Comparison of ENCODE assay signal across 28 mouse cellular contexts in genomic region chr8:91706533-91706932, GRCm38 (mm10).
DNase-seq lines count a peak whose midpoint lies in the region; ATAC-seq and TF ChIP-seq lines count a peak whose summit lies in the region.
"Had no signal": no experiment of that assay in that cellular context is flagged by ENCODE, and none has a peak within 500 bp of the region (broad histone marks: within the 10 kb centered on the region; RNA-seq: fewer than 3 reads in every experiment).

No protein-coding gene starts in this region.

- H3K4me3 ChIP-seq in liver, embryonic 11.5 days (ENCODE audit: low read depth, low read length): no peak overlapping the region
- H3K4me3 ChIP-seq in liver, embryonic 13.5 days (replicated peaks): no peak overlapping the region
- H3K4me3 ChIP-seq in liver, postnatal 0 days (ENCODE audit: low read depth, low read length): no peak overlapping the region
- H3K4me3 ChIP-seq: embryonic facial prominence, embryonic 13.5 days; embryonic facial prominence, embryonic 15.5 days; erythroblast, embryonic 14.5 days; forebrain, embryonic 10.5 days; forebrain, embryonic 12.5 days had no signal

- H3K36me3 ChIP-seq in liver, embryonic 11.5 days (ENCODE audit: control insufficient read depth, insufficient read depth, low read length): no peaks in the 10 kb centered on the region
- H3K36me3 ChIP-seq in liver, embryonic 13.5 days: no peaks in the 10 kb centered on the region
- no peaks in the 10 kb centered on the region for H3K36me3 ChIP-seq in liver, postnatal 0 days (replicated peaks; ENCODE audit: insufficient read depth, low read length)
- H3K36me3 ChIP-seq: embryonic facial prominence, embryonic 13.5 days; embryonic facial prominence, embryonic 15.5 days; forebrain, embryonic 10.5 days; forebrain, embryonic 12.5 days; G1E had no signal

- WGBS in liver, embryonic 11.5 days: 68% methylated on average over 5 of the region's 5 CpGs
- 55% methylated on average over 5 of the region's 5 CpGs for WGBS in liver, embryonic 13.5 days (ENCODE audit: insufficient replicate concordance)
- WGBS in liver, postnatal 0 days (ENCODE audit: insufficient replicate concordance): 58% methylated on average over 5 of the region's 5 CpGs

- H3K4me1 ChIP-seq in liver, embryonic 11.5 days (replicated peaks; ENCODE audit: control insufficient read depth, insufficient read depth, low read length): no peaks in the 10 kb centered on the region
- H3K4me1 ChIP-seq in liver, embryonic 13.5 days (replicated peaks): peaks cover 12% of the 10 kb centered on the region; the same call in 1 of the 2 replicates
- no peaks in the 10 kb centered on the region; the same call in 1 of the 2 replicates for H3K4me1 ChIP-seq in liver, postnatal 0 days (ENCODE audit: insufficient read depth)
- H3K4me1 ChIP-seq: embryonic facial prominence, embryonic 15.5 days had no signal

- no peak overlapping the region for H3K4me2 ChIP-seq in liver, embryonic 11.5 days
- H3K4me2 ChIP-seq in liver, embryonic 13.5 days: no peak overlapping the region
- no peak overlapping the region for H3K4me2 ChIP-seq in liver, postnatal 0 days (ENCODE audit: low read depth, low read length)
- H3K4me2 ChIP-seq: embryonic facial prominence, embryonic 13.5 days; embryonic facial prominence, embryonic 15.5 days; forebrain, embryonic 12.5 days had no signal

- no peak overlapping the region for H3K9ac ChIP-seq in liver, embryonic 11.5 days (ENCODE audit: low read depth, low read length)
- H3K9ac ChIP-seq in liver, embryonic 13.5 days: no peak overlapping the region
- H3K9ac ChIP-seq in liver, postnatal 0 days (replicated peaks): no peak overlapping the region
- H3K9ac ChIP-seq: embryonic facial prominence, embryonic 13.5 days; embryonic facial prominence, embryonic 15.5 days; forebrain, embryonic 12.5 days had no signal

- intact Hi-C loops in heart, postnatal 25 days (cut with DNase I): no loop called here

- TF ChIP-seq EP300 in liver, postnatal 0 days (IDR thresholded peaks at IDR 0.05; ENCODE audit: low read depth): no peak

- peaks cover under 1% of the 10 kb centered on the region; the same call in 1 of the 2 replicates for H3K27me3 ChIP-seq in liver, embryonic 11.5 days (replicated peaks; ENCODE audit: control insufficient read depth, insufficient read depth, low read length)
- H3K27me3 ChIP-seq in liver, embryonic 13.5 days: peaks cover 11% of the 10 kb centered on the region
- 0 out of 2 replicates have a peak, but pooled peaks cover 3% of the 10 kb centered on the region for H3K27me3 ChIP-seq in liver, postnatal 0 days (ENCODE audit: insufficient read depth, low read length)
- H3K27me3 ChIP-seq: CH12.LX had no signal

- no peaks in the 10 kb centered on the region for H3K9me3 ChIP-seq in liver, embryonic 11.5 days (ENCODE audit: control insufficient read depth, low read length)
- no peaks in the 10 kb centered on the region for H3K9me3 ChIP-seq in liver, embryonic 13.5 days (replicated peaks)
- H3K9me3 ChIP-seq in liver, postnatal 0 days (ENCODE audit: low read length): no peaks in the 10 kb centered on the region
- H3K9me3 ChIP-seq: embryonic facial prominence, embryonic 13.5 days; embryonic facial prominence, embryonic 15.5 days; forebrain, embryonic 12.5 days had no signal

- peak; percentile 22 for DNase-seq in adrenal gland, postnatal 10 days
- no peak for DNase-seq in adrenal gland, postnatal 25 days
- peak; percentile 14 for DNase-seq in liver
- DNase-seq in liver, embryonic 11.5 days (ENCODE audit: low spot score): no peak
- no peak for DNase-seq in liver, embryonic 13.5 days
- DNase-seq in liver, postnatal 0 days: no peak
- no peak for DNase-seq in heart, postnatal 25 days (ENCODE audit: low spot score)
- DNase-seq: adrenal gland, adult 8-10 months; B cell, adult 2 months; cerebellum, adult 11 months; cerebellum, adult 18-20 months; cerebellum, adult 8-10 months; cerebellum, adult 9-11 months; cerebellum, postnatal 14 days; cerebellum, postnatal 36 days; embryo, embryonic 11 days had no signal

- no peak overlapping the region for H3K27ac ChIP-seq in liver, embryonic 11.5 days (ENCODE audit: low read depth, low read length)
- no peak overlapping the region for H3K27ac ChIP-seq in liver, embryonic 13.5 days
- no peak overlapping the region for H3K27ac ChIP-seq in liver, postnatal 0 days (ENCODE audit: low read depth)
- H3K27ac ChIP-seq: embryonic facial prominence, embryonic 13.5 days; embryonic facial prominence, embryonic 15.5 days; forebrain, embryonic 10.5 days; forebrain, embryonic 12.5 days had no signal

- ATAC-seq in liver, embryonic 11.5 days (replicated peaks; ENCODE audit: low FRiP score): no peak
- ATAC-seq in liver, embryonic 13.5 days (ENCODE audit: low read depth): 0 out of 2 replicates have a peak, but pooled peaks have one; percentile 26
- ATAC-seq in liver, postnatal 0 days: no peak
- ATAC-seq: activated CD4-positive, CD25-positive, alpha-beta regulatory T cell, adult 4 months; CD4-positive, CD25-positive, alpha-beta regulatory T cell, adult 4 months; forebrain, embryonic 14.5 days; forebrain, embryonic 16.5 days; Patski had no signal

- no peak for TF ChIP-seq CTCF in liver, postnatal 0 days (IDR thresholded peaks at IDR 0.05; ENCODE audit: low read depth)

Comparison
In these comparisons a context has a peak if more than half of its experiments do, and no peak if none do; other contexts are left out.
1. DNase-seq: peak in adrenal gland, postnatal 10 days (single experiment) and liver (single experiment); none in adrenal gland, postnatal 25 days (single experiment), liver, embryonic 11.5 days (single experiment), liver, embryonic 13.5 days (single experiment), liver, postnatal 0 days (single experiment) and heart, postnatal 25 days (single experiment).